Comparison of ENCODE assay signal across 9 mouse cellular contexts in the genomic region with DNA sequence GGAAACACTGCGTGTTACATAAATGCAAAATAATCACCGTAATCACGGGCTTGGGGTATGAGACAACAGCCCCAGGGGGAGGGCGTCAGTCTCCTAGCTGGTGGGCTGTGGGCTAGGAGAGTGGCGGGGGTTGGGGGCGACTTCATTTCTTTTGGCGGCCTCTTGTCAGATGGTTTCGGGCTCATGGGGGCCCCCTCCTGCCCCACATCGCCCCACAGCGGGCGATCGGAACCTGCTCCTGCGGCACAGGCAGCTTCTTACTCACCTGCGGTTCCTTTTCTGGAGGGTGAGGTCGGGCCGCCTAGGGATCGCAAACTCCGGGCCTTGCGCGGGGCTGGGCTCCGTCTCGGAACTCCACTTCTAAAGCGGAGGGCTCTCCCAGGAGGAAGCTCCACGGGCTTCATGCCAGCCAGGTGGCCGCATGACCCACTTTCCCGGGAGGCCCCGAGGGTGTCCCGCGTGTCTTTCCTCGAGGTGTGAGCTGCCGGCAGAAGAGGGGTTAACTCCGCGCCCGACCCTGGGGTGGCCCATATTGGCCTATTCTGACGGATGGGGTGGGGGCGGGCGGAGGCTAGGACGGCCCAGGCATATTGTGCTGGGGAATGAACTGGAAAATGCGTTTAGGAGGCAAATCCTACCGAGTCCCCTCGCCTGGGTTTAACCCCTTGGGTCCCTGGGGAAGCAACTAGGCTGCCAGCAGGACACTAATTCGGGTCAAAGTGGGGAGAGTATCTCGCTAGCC. TPM values are rescaled to one million over a fixed set of nuclear protein-coding genes. Genes with fewer than 3 reads are reported as not detected.
DNase-seq lines count a peak whose midpoint lies in the region; ATAC-seq and TF ChIP-seq lines count a peak whose summit lies in the region.
"Had no signal": no experiment of that assay in that cellular context is flagged by ENCODE, and none has a peak within 500 bp of the region (broad histone marks: within the 10 kb centered on the region; RNA-seq: fewer than 3 reads in every experiment).

No protein-coding gene starts in this region.

- H3K9ac ChIP-seq in MEL (ENCODE audit: control insufficient read depth, low read depth, low read length, poor library complexity, severe bottlenecking) = peak overlapping the region; percentile 88
- peak overlapping the region; percentile 96 for H3K9ac ChIP-seq in embryonic facial prominence, embryonic 11.5 days (replicated peaks; ENCODE audit: low read length)
- H3K9ac ChIP-seq in hindbrain, embryonic 14.5 days = peak overlapping the region; percentile 91
- peak overlapping the region; percentile 23 for H3K9ac ChIP-seq in liver, embryonic 12.5 days
- peak overlapping the region; percentile 97 for H3K9ac ChIP-seq in neural tube, embryonic 11.5 days (ENCODE audit: low read length)

- no peaks in the 10 kb centered on the region for H3K36me3 ChIP-seq in erythroblast, embryonic 14.5 days (ENCODE audit: control insufficient read depth)
- H3K36me3 ChIP-seq in MEL (ENCODE audit: control insufficient read depth in 1 of 2, insufficient read depth in 2 of 2, low read length in 2 of 2) = 0 out of 4 replicates have a peak, but pooled peaks cover 0 to 3% of the 10 kb centered on the region in 2 experiments
- H3K36me3 ChIP-seq in embryonic facial prominence, embryonic 11.5 days (replicated peaks; ENCODE audit: control insufficient read depth, insufficient read depth, low read depth, low read length) = no peaks in the 10 kb centered on the region
- no peaks in the 10 kb centered on the region for H3K36me3 ChIP-seq in hindbrain, embryonic 14.5 days (replicated peaks; ENCODE audit: control insufficient read depth, insufficient read depth)
- H3K36me3 ChIP-seq in liver, embryonic 12.5 days = no peaks in the 10 kb centered on the region
- H3K36me3 ChIP-seq in neural tube, embryonic 11.5 days (ENCODE audit: control insufficient read depth, insufficient read depth, low read length) = no peaks in the 10 kb centered on the region
- H3K36me3 ChIP-seq: G1E had no signal

- H3K27me3 ChIP-seq in erythroblast, embryonic 14.5 days (ENCODE audit: control insufficient read depth) = peaks cover 55% of the 10 kb centered on the region
- no peaks in the 10 kb centered on the region for H3K27me3 ChIP-seq in MEL (ENCODE audit: control insufficient read depth in 1 of 2, insufficient read depth in 2 of 2, low read length in 2 of 2)
- no peaks in the 10 kb centered on the region; the same call in 1 of the 2 replicates for H3K27me3 ChIP-seq in embryonic facial prominence, embryonic 11.5 days (ENCODE audit: control insufficient read depth, insufficient read depth, low read length)
- H3K27me3 ChIP-seq in hindbrain, embryonic 14.5 days (ENCODE audit: control insufficient read depth, insufficient read depth, low read length) = no peaks in the 10 kb centered on the region
- peaks cover 63% of the 10 kb centered on the region for H3K27me3 ChIP-seq in liver, embryonic 12.5 days (replicated peaks)
- no peaks in the 10 kb centered on the region for H3K27me3 ChIP-seq in neural tube, embryonic 11.5 days (ENCODE audit: control insufficient read depth, insufficient read depth, low read length)

- peak; percentile 32 for DNase-seq in MEL (ENCODE audit: low read depth, low spot score)
- peak; percentile 68 for DNase-seq in embryonic facial prominence, embryonic 11.5 days (ENCODE audit: low spot score)
- DNase-seq in hindbrain, embryonic 14.5 days (ENCODE audit: low spot score) = peak; percentile 59
- peak; percentile 79 for DNase-seq in neural tube, embryonic 11.5 days (ENCODE audit: low spot score)

- under 1% methylated on average over 43 of the region's 43 CpGs for WGBS in embryonic facial prominence, embryonic 11.5 days
- WGBS in hindbrain, embryonic 14.5 days = under 1% methylated on average over 43 of the region's 43 CpGs
- 1% methylated on average over 43 of the region's 43 CpGs for WGBS in liver, embryonic 12.5 days (ENCODE audit: insufficient replicate concordance)
- WGBS in neural tube, embryonic 11.5 days = 0% methylated on average over 43 of the region's 43 CpGs

- no peak for ATAC-seq in erythroblast, adult 5-6 weeks (replicated peaks; ENCODE audit: low FRiP score, poor library complexity, severe bottlenecking)
- 0 out of 2 replicates have a peak, but pooled peaks have one; percentile 16 for ATAC-seq in embryonic facial prominence, embryonic 11.5 days (replicated peaks; ENCODE audit: insufficient number of reproducible peaks, low FRiP score, low TSS enrichment, low read depth)
- no peak for ATAC-seq in hindbrain, embryonic 14.5 days (ENCODE audit: low FRiP score)
- no peak for ATAC-seq in liver, embryonic 12.5 days
- ATAC-seq in neural tube, embryonic 11.5 days (ENCODE audit: insufficient read depth, low FRiP score, low TSS enrichment) = peak; percentile 54
- ATAC-seq in erythroid progenitor cell, adult 5-6 weeks (replicated peaks; ENCODE audit: low FRiP score, poor library complexity, severe bottlenecking) = no peak

- no peaks in the 10 kb centered on the region for H3K9me3 ChIP-seq in erythroblast, embryonic 14.5 days (ENCODE audit: control insufficient read depth, low read length)
- H3K9me3 ChIP-seq in MEL (replicated peaks; ENCODE audit: insufficient read depth, low read length) = no peaks in the 10 kb centered on the region
- no peaks in the 10 kb centered on the region for H3K9me3 ChIP-seq in embryonic facial prominence, embryonic 11.5 days (replicated peaks; ENCODE audit: control insufficient read depth, low read length)
- H3K9me3 ChIP-seq in hindbrain, embryonic 14.5 days (ENCODE audit: control insufficient read depth, low read length) = no peaks in the 10 kb centered on the region
- H3K9me3 ChIP-seq in liver, embryonic 12.5 days (replicated peaks) = no peaks in the 10 kb centered on the region
- H3K9me3 ChIP-seq in neural tube, embryonic 11.5 days (ENCODE audit: control insufficient read depth, low read length) = no peaks in the 10 kb centered on the region

- peak overlapping the region; percentile 58 for H3K4me3 ChIP-seq in erythroblast, embryonic 14.5 days (replicated peaks)
- H3K4me3 ChIP-seq in MEL (ENCODE audit: control insufficient read depth in 1 of 2, insufficient read depth in 1 of 2, low read depth in 2 of 2, low read length in 2 of 2) = peak overlapping the region; percentile 68 to 79
- peak overlapping the region; percentile 88 for H3K4me3 ChIP-seq in embryonic facial prominence, embryonic 11.5 days (ENCODE audit: low read depth, low read length)
- peak overlapping the region; percentile 76 for H3K4me3 ChIP-seq in hindbrain, embryonic 14.5 days (replicated peaks; ENCODE audit: low read length)
- H3K4me3 ChIP-seq in liver, embryonic 12.5 days = peak overlapping the region; percentile 65
- peak overlapping the region; percentile 94 for H3K4me3 ChIP-seq in neural tube, embryonic 11.5 days (ENCODE audit: low read depth, low read length)

- no peaks in the 10 kb centered on the region; the same call in none of the 2 replicates for H3K4me1 ChIP-seq in erythroblast, embryonic 14.5 days (ENCODE audit: control insufficient read depth)
- H3K4me1 ChIP-seq in MEL (ENCODE audit: control insufficient read depth in 1 of 2, insufficient read depth in 2 of 2, low read length in 2 of 2) = peaks cover 5 to 12% of the 10 kb centered on the region in 2 experiments; a peak in 2 of 4 replicates
- peaks cover 7% of the 10 kb centered on the region for H3K4me1 ChIP-seq in embryonic facial prominence, embryonic 11.5 days (ENCODE audit: control insufficient read depth, insufficient read depth, low read length)
- peaks cover 56% of the 10 kb centered on the region for H3K4me1 ChIP-seq in hindbrain, embryonic 14.5 days (replicated peaks; ENCODE audit: control insufficient read depth, insufficient read depth, low read length)
- peaks cover 30% of the 10 kb centered on the region for H3K4me1 ChIP-seq in liver, embryonic 12.5 days
- H3K4me1 ChIP-seq in neural tube, embryonic 11.5 days (ENCODE audit: control insufficient read depth, insufficient read depth, low read length) = peaks cover 42% of the 10 kb centered on the region

- peak overlapping the region; percentile 89 for H3K4me2 ChIP-seq in embryonic facial prominence, embryonic 11.5 days (ENCODE audit: low read depth, low read length)
- H3K4me2 ChIP-seq in hindbrain, embryonic 14.5 days (replicated peaks) = peak overlapping the region; percentile 91
- H3K4me2 ChIP-seq in liver, embryonic 12.5 days = peak overlapping the region; percentile 85
- H3K4me2 ChIP-seq in neural tube, embryonic 11.5 days (ENCODE audit: low read depth) = peak overlapping the region; percentile 84

- TF ChIP-seq RAD21 in MEL (IDR thresholded peaks at IDR 0.05; ENCODE audit: low read depth, low read length) = no peak

- TF ChIP-seq POLR2A in MEL (IDR thresholded peaks at IDR 0.05; ENCODE audit: control insufficient read depth in 1 of 2, insufficient read depth in 1 of 2, low read depth in 1 of 2, low read length in 2 of 2, poor library complexity in 1 of 2) = no peak

- H3K79me2 ChIP-seq in MEL (ENCODE audit: control insufficient read depth, insufficient read depth, low read length, poor library complexity) = peaks cover 20% of the 10 kb centered on the region

- TF ChIP-seq EP300 in MEL (IDR thresholded peaks at IDR 0.05; ENCODE audit: low read depth in 1 of 2, low read length in 2 of 2) = no peak

- H3K27ac ChIP-seq in MEL (ENCODE audit: control insufficient read depth, low read depth, low read length) = no peak overlapping the region
- no peak overlapping the region for H3K27ac ChIP-seq in embryonic facial prominence, embryonic 11.5 days (replicated peaks; ENCODE audit: low read depth, low read length)
- peak overlapping the region; percentile 98 for H3K27ac ChIP-seq in hindbrain, embryonic 14.5 days
- no peak overlapping the region for H3K27ac ChIP-seq in liver, embryonic 12.5 days
- peak overlapping the region; percentile 98 for H3K27ac ChIP-seq in neural tube, embryonic 11.5 days (ENCODE audit: low read depth, low read length)

- peak in 2 of 3 experiments; percentile 6 to 39; a peak in 2 of 6 replicates for TF ChIP-seq CTCF in MEL (IDR thresholded peaks at IDR 0.05 in 2 of 3, conservative IDR thresholded peaks at IDR 0.05 in 1 of 3; ENCODE audit: control insufficient read depth in 1 of 3, insufficient read depth in 1 of 3, low read depth in 2 of 3, low read length in 3 of 3, poor library complexity in 1 of 3, severe bottlenecking in 1 of 3)

RNA-seq across cellular contexts. Expression of a gene that starts 1.4 kb away (rescaled TPM):
- 0.02 and 0.24 TPM in 2 replicates for polyA plus RNA-seq in erythroblast, embryonic 14.5 days (2012)
- total RNA-seq in erythroblast, adult 5-6 weeks (2015; ENCODE audit: low replicate concordance) = 0.19 and 1.5 TPM in 2 replicates
- not detected in 2 replicates for total RNA-seq in erythroblast, adult 5-6 weeks (2017; ENCODE audit: low replicate concordance)
- 3.8 and 3.9 TPM in 2 replicates for total RNA-seq in MEL (2012; rRNA removed)
- 1 to 10 TPM in 1 of 2 experiments, not detected in 1; 6.2 TPM for polyA plus RNA-seq in MEL (2012; ENCODE audit: insufficient read depth in 1 of 2, insufficient read length in 2 of 2, low read depth in 1 of 2, low replicate concordance in 2 of 2, missing spikeins in 1 of 2)
- polyA plus RNA-seq in embryonic facial prominence, embryonic 11.5 days (2014; fragmentation: Nextera tagmentation; extraction: Ambion mirVana) = 4.8 and 5.3 TPM in 2 replicates
- 18.0 and 18.9 TPM in 2 replicates for polyA plus RNA-seq in hindbrain, embryonic 14.5 days (2014; fragmentation: Nextera tagmentation; extraction: Ambion mirVana)
- 1.8 and 1.9 TPM in 2 replicates for polyA plus RNA-seq in liver, embryonic 12.5 days (2016; fragmentation: Nextera tagmentation; extraction: Ambion mirVana)
- 10.3 and 10.9 TPM in 2 replicates for polyA plus RNA-seq in neural tube, embryonic 11.5 days (2014; fragmentation: Nextera tagmentation; extraction: Ambion mirVana)
- total RNA-seq in erythroid progenitor cell, adult 5-6 weeks (2015; ENCODE audit: low replicate concordance) = 0.36 TPM in 1 of 2 replicates, not detected in the other
- total RNA-seq in erythroid progenitor cell, adult 5-6 weeks (2017; ENCODE audit: low replicate concordance) = not detected in 2 replicates
- polyA plus RNA-seq: G1E had no signal

Comparison
In these comparisons a context has a peak if more than half of its experiments do, and no peak if none do; other contexts are left out.
1. ATAC-seq: peak in embryonic facial prominence, embryonic 11.5 days (single experiment) and neural tube, embryonic 11.5 days (single experiment); none in erythroblast, adult 5-6 weeks (single experiment), hindbrain, embryonic 14.5 days (single experiment), liver, embryonic 12.5 days (single experiment) and erythroid progenitor cell, adult 5-6 weeks (single experiment).
2. H3K27ac ChIP-seq: peak in hindbrain, embryonic 14.5 days (single experiment) and neural tube, embryonic 11.5 days (single experiment); none in MEL (single experiment), embryonic facial prominence, embryonic 11.5 days (single experiment) and liver, embryonic 12.5 days (single experiment).
3. H3K9ac ChIP-seq: peak in every context shown above with its lines; median percentile 97 in neural tube, embryonic 11.5 days; 96 in embryonic facial prominence, embryonic 11.5 days; 91 in hindbrain, embryonic 14.5 days; 88 in MEL; 23 in liver, embryonic 12.5 days.
4. Peak in every context shown above with its lines, with median percentiles within 50 percentile points of each other: H3K4me3 ChIP-seq, DNase-seq and H3K4me2 ChIP-seq.